Mouse (Mus musculus) urinary bladder, postnatal 4 days (tissue): ENCODE measurements around the gene Ces3a.
"Not testable (repeated sequence)": the region's sequence is repeated elsewhere in the genome, so short reads cannot be mapped to it uniquely, and the experiment has no call there.

ENCODE experiments used
- DNase-seq, 2 experiments: peaks; one replicate each; pipeline ENCODE4 v3.0.0; 2021 to 2022; ENCODE audit warnings: low spot score in 2 of 2

Ces3a gene

GRCm38 (mm10) chr8:105093992-105094391, 45.6 kb downstream of the Ces3a start:
- no peak for DNase-seq

- not testable (repeated sequence) for DNase-seq
Observed at GRCm38 (mm10) chr8:105102101-105102785, 53.8 kb downstream of the Ces3a start.

GRCm38 (mm10) chr8:105103701-105104100, 55.3 kb downstream of the Ces3a start:
- DNase-seq, result not testable (repeated sequence)

GRCm38 (mm10) chr8:105104220-105104619, 55.8 kb downstream of the Ces3a start:
- no peak for DNase-seq
